Mouse (Mus musculus) monocyte, adult 5-6 weeks (primary cell): ENCODE data around the gene Cercam. TPM values are rescaled to one million over a fixed set of nuclear protein-coding genes. Genes with fewer than 3 reads are reported as not detected.
"Not testable (repeated sequence)": the region's sequence is repeated elsewhere in the genome, so short reads cannot be mapped to it uniquely, and the experiment has no call there.

ENCODE experiments used
- ATAC-seq: fragments of 153-309, 156-312 bp; replicated peaks from 2 replicates; pipeline ENCODE4 v1.8.0; 2017; ENCODE audit warnings: mild to moderate bottlenecking; ENCODE audit not compliant: low TSS enrichment, insufficient number of reproducible peaks, severe bottlenecking, poor library complexity, low FRiP score
- total RNA-seq: library from RNA; stranded (forward); fragments of 200-1000, 200-491, 200-594 nt; gene quantifications from 3 replicates; pipeline ENCODE4 v1.2.3, GENCODE M21; 2017

Gene Cercam
- total RNA-seq, 1 experiment from 2014 or later: 1.2 TPM

DNA sequence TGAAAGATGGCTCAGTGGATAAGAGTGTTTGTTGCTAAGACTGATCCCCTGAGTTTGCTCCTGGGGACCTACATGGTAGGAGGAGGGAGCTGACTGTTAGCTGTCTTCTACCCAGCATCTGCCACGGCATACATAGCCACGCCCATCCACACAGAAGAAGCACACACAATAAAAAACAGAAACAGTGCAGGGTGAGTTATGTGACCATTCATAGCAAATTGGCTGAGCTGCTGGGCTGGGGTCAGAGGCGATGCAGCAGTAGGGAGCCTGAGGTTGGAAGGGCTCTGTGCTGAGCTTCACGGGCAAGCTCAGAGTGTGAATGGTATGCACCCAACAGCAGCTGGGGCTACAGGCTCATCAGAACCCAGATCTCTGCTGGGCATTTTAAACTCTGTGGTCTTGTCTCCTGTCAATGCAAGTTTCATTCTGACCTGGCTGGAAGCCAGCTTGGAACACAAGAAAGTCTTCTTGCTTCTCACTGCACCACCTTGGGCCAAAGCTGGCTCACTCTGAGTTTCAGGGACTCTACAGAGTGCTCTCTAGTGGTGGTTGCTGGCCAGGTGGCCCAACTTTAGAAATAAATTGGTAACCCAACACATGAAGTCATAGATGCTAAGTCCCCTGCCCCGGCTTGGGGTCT, 19.0 kb upstream of the Cercam start:
- no peak for ATAC-seq

DNA sequence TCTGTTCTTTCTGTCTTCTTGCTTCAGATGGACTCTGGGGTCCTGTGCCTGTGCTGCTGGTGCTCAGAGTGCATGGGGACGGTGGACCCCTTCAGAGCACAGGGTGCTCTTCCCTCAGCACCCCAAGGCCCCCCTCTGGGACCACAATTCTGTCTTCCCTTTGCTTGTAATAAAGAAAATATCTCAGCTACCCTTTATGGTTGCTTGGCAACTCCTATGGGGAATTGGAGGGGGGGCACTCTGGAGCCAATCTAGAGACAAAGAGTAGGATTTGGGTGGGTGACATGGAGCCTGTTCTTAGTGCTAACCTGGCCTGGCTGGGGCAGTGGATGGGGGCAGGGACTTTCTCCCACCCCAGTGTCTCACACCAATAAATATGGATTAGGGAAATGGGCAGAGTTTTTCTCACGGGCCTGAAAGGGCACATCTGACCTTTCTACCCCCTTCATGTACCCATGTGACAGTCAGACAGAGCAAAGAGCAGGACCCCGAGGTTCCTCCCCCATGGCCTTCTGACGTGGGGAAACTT, 15.9 kb upstream of the Cercam start:
- ATAC-seq: no peak

DNA sequence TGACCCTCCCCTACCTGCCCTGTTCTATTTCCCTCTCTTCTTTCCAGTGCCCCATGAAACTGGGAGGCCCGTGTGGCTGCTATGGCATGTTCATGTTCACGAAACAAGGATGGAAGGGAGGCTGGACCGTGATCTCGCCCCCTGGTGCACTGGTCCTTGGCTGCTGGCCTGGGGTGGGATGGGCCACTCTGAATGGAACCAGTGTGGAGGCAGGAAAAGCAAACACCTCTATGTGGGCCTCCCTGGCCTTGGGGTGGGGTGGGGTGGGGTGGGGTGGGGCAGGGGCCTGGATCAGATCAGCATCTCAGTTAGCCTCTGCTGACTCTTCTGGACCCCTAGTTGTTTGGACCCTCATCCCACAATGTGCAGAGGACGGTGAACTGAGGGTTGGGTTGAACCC, 15.2 kb upstream of the Cercam start:
- no peak for ATAC-seq

DNA sequence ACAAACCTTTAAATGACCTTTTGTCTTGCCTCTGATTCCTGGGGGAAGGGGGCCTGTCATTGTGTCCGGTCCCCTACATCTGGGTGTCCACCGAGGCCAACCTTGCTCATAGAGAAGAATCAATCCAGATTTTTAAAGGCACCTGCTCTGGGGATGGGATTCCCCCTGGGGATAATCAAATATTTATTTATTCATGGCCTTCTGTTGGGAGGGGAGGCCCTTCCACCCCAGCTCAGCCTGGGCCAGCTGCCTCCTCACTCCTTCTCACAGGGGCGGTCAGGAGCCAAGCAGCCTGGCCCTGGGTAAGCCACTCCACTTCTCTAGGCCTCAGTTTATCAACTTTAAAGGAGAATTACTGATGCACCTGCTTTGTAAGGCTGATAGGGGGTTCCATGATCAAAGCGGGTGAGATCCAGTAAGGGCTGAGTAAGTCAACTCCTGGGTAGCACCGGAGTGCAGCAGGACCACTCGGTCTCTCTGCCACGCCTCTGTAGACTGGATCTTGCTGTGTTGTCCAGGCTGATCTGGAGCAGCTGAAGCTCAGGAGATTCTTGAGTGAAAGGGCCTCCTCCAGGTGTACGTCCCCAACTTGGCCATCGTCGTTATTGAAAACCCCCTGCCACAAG, 13.3 kb upstream of the Cercam start:
- ATAC-seq: no peak

DNA sequence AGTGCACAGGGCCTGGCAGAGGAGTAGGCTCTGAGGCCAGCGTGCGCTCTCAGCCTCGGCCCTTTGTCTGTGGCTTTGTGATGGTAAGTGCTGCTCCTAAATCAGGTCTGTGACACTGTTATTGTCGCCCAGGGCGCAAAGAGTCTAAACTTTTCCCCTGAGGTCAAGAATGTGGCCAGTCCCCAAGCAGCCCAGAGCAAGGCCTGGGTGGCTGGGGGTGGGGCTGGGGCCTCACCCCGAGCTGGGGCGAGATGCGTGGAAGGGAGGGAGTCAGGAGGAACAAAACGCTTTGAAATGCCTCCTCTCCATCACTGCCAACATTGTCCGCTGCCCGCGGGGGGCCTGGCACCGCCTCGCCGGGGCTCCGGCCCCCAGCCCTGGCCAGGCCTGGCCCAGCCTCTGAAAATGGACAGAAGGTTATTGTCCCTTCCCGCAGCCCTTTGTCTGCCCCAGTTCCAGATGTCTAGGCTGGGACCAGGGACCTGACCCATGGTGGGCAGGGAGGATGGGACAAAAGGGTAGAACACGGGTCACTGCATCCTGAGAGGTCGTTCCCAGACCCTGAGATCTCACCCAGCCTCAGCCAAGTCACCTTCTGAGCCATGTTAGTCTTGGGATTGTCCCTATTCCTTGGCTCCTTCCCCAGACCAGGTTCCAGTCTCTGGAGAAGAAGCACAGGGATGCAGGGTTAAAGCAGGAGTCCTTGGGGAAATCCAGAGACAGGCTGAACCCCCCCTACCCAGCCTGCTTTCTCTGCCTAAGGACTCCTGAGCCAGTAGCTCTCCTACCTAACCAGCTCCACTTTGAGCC, 12.3 kb upstream of the Cercam start:
- no peak for ATAC-seq

DNA sequence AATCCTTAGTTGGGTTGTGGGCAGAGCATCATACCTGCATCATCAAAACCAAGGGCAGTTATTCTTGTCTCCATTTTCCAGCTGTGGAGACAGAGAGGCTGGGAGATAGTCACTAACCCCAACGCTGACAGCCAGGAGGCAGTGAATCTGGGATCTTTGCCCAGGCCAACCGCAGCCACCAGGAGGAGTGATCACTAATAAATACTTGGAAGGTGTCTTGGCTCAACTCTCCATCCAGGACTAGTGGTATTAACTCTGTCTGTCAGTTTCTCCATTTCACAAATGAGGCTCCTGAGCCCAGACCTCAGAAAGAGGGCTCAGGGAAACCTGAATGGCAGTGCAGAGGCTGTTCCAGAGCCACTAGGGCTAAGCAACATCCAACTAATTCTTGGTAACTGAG, 11.6 kb upstream of the Cercam start:
- ATAC-seq: no peak

DNA sequence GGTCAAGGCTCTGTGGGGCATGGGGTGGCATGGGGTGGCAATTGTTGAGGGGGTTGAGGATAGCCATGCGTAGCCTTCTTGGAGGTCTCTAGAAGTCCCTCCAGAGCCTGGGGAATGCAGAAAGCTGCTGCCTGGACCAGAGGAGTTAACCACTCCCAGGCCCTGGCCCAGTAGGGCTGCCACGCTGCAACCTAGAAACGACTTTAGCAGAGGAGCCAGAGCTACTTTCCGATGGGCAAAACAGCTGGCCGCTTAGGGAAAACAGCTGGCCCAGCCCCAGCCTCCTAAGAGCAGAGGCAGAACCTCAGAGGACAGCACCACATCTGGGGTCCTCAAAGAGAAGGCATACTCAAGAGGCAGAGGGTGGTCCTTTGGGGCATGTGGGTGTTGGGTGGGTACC, 11.0 kb upstream of the Cercam start:
- no peak for ATAC-seq

DNA sequence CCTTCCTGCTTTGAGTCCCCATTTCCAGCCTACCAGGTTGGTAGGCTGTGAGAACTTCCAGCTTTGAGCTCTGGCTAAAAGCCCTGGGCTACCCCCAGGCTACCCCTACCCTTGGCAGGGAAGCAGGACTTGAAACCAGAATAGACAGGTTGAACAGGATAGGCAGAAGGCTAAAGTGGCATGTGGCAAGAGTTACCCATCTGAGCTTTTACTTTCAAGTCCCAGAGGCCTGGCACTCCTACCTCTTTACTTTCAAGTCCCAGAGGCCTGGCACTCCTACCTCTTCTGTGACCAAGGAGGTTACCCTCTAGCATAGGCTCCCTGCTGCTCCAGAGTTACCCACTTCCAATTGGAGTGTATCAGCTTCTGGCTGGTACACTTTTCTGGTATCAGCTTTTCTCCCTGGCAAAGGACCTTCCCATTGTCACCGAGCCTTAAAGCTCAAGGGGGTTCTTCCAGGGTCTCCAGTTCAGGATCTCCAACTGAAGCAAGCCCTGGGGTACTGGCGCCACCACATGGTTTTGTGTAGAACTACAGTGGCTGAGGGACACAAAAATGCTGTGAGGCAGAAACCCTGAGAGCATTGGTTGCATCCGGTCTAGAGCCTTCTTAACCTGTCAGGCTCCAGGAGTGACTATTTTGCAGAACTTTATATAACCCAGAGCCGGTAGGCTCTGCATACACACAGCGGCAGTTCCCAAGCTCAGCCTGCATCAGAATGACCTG, 10.1 kb upstream of the Cercam start:
- no peak for ATAC-seq

DNA sequence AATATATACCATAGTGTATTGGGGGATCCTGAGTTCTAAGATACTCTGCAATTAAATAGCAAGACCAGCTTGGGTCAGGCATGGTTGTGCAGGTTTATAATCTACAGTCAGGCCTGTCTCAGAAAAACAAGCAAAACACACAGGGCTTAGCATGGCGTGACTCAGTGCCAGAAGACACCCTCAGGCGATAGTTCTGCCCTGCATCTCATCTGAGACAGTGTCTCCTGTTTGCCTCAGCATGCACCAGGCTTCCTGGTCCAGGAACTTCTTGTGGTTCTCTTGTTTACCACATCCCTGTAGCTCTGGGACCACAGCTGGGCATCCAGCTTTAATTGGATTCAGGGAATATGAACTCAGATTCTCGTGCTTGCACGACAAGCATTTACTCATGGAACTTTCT, 3.8 kb upstream of the Cercam start:
- no peak for ATAC-seq

DNA sequence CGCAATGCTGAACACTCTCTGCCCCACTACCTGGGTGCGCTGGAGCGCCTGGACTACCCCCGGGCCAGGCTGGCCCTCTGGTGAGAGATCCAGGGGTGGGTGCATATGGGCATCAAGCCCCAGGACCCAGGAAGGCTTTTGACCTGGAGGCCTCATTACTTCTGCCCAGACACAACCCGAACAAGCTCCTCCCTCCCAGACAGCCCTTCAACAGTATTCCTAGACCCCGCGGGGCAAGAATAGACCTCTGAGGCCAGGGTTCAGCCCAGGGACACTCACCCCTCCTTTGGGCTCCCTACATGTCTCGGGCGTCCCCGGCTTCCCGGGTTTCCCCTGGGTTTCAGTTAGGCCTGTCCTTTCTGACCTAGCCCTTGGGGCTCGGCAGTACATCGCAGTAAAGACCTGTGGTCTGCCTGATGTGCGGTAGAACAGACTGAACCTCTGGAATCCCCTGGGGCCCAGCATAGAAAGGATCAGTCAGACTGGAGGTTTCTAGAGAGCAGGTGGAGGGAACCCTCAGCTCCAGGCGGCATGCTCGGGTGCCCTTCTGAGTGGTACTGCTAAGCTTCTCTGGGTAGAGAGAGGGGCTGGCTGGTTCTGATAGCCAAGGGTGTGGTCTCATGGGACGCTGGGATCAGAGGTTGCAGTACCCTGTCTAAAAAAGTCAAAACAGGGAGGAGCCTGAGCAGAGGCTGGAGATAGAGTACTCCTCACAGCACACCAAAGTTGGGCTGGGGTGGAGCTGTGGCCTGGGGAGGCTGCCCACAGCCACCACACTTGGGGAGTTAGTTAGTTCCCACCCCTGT, 885 bp downstream of the Cercam start:
- ATAC-seq: peak; percentile 50

DNA sequence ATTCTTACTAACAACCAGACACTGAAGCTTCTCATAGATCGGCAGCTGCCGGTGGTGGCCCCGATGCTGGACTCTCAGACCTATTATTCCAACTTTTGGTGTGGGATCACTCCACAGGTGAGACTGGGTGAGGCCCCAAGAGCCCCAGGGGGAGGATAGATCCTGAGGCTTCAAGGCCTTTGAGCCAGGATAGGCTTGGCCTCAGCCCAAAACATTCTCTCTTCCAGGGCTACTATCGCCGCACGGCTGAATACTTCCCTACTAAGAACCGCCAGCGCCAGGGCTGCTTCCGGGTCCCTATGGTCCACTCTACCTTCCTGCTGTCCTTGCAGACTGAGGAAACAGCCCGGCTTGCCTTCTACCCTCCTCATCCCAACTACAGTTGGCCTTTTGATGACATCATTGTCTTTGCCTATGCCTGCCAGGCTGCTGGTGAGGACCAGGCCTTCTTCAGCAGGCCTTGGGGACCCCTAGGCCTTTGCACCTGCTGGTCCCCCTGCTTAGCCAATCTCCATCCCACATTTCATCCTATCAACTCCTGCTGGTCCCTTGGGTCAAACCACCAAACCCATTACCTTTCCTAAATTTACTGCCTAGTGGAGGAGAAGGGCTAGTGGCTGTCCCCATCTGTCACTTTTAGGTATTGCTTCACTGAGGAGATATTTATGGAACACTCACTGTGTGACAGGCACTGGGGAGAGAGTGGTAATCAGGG, 3.8 kb downstream of the Cercam start:
- ATAC-seq: no peak

DNA sequence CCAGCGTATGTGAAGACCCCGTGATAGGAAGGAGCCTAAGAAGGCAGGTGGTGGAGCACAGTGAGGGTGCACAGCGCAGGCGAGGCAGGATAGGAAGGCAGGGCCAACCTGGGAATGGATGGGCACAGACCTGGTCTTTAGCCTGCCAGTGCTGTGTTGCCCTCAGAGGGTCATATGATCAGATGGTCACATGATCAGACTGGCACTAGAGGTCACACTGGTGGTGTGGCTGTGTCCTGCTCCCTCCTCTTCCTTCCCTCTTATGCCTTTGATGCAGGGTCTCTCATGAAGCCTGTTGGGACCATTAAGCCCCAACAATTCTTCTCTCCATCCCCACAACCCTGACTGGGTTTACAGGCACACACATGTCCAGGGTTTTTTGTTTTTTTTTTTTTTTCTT, 4.8 kb downstream of the Cercam start:
- ATAC-seq: no peak

DNA sequence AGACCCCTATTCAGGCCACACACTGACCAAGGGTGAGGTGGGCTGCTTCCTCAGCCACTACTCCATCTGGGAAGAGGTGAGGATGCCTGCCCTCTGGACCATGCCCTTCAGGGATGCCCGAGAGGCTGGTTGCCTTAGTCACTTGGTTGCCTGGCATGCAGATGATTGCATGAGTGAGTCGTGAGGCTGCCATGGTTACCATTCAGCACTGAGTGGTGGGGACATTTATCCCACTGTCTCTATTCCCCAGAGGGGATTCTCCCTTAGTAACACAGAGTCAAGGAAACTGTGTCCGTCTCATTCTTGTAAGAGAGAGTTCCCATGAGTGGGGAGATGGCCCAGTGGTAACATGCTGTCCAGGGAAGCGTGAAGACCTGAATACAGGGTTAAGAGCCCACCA, 9.1 kb downstream of the Cercam start:
- no peak for ATAC-seq

DNA sequence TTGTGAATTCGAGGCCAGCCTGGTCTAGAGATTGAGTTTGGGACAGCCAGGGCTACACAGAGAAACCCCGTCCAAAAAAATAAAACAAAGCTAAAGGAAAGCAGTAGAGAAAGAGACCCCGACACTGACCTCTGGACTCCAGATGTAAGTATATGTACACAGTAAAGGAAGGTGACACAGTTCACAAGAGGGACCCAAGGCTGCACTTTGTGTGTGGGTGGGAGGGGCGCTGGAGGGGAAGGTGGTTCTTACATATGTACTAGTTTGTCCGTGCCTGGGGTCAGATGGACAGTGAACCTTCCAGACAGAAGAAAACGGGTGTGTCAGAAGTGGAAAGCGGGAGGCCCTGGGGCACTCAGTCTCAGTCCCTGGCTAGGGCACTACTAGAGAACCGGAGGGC, 10.2 kb downstream of the Cercam start:
- no peak for ATAC-seq

DNA sequence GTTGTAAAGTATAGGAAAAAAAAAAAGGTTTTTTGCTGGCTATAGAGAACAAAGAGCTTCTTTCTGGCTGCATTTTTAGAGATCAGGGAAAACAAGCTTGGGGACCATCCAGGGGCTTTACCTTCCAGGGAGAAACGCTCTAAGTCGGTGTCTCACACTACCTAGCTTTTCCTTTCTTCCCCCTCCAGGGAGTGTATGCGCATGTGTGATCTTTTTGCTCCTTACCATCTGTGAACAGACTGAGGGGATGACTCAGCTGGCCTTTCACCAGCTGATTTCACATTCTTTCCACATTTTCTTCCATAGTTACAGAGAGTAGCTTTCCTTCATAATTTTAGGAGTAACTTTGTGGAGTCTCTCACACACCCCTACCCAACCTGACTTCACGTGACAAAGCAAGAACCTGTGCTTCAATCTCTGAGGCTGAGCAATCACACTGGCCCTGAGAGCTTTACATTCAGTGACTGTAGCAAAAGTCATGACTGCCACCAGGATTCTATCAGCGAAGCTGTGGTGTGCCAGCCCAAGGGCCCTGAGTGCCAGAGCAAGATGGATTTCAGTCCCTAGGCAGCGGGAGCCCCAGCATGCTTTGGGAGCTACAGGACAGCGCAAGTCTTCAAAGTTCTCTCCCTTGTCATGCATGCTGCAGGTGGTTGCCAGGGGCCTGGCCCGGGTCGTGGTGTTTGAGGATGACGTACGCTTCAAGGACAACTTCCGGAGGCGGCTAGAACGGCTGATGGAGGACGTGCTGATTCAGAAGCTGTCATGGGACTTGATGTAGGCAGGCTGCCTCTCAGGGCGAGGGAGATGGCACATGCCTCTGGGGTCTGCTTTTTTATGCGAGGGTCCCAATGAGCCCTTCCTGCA, 11.2 kb downstream of the Cercam start:
- ATAC-seq: no peak

DNA sequence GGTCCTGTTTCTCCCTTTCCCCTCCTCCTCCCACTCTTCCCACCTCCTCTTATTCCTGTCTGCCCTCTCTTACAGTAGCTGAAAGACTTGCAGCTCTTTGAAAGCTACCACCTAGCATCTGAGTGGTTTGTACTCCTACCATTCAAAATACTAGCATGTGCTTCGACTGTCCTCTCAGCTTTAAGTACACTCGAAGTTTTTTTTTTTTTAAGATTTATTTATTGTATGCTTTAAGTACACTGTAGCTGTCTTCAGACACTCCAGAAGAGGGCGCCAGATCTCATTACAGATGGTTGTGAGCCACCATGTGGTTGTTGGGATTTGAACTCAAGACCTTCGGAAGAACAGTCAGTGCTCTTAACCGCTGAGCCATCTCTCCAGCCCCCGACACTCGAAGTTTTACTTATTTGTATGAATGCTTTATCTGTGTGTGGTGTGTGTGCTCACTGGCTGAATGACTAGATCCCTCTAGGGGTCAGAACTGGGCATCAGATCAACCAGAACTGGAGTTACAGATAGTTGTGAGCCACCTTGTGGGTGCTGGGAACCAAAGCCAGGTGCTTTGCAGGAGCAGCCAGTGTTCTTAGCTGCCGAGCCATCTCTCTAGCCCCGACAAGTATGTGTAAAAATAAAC, 17.8 kb downstream of the Cercam start:
- ATAC-seq: not testable (repeated sequence)
